Mouse (Mus musculus) embryo, embryonic 11.5 days (tissue): ENCODE measurements around the gene Pnpla2.

ENCODE experiments used
- DNase-seq: peaks from one replicate; pipeline ENCODE4 v3.0.0-alpha.2; 2012; ENCODE audit warnings: low read depth, low spot score

The Pnpla2 gene

GRCm38 (mm10) chr7:141447110-141447991, 7.6 kb upstream of the Pnpla2 start, which contains the start of gene Rplp2:
Gene Rplp2 (plus strand): TSS chr7:141447370.
- DNase-seq, result peak; percentile 87

- DNase-seq, result no peak
Observed at GRCm38 (mm10) chr7:141451928-141452327, 3.1 kb upstream of the Pnpla2 start.

- no peak for DNase-seq
Observed at GRCm38 (mm10) chr7:141453636-141454035, 1.4 kb upstream of the Pnpla2 start.

- DNase-seq, result no peak
Observed at GRCm38 (mm10) chr7:141455610-141456314, 764 bp downstream of the Pnpla2 start.

DNA sequence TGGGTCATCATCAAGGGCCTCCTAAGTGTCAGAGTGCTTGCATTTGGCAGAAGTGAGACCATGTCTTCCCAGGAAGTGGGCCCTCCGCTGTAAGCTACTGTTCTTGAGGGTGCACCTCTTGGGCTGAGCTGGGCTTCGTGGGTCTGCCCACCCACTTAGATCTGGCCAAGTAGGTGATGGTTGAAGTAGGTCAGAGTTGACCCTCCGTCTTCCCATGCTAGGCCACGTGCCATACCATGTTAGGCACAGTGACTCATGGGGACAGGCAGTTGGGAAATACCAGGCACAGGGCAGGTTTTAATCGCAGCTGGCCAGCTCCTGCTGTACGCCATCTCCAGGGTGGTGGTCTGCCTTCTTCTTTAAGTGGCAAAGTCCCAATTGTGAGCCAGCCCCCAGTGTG, 1.7 kb downstream of the Pnpla2 start:
- DNase-seq, result no peak

DNA sequence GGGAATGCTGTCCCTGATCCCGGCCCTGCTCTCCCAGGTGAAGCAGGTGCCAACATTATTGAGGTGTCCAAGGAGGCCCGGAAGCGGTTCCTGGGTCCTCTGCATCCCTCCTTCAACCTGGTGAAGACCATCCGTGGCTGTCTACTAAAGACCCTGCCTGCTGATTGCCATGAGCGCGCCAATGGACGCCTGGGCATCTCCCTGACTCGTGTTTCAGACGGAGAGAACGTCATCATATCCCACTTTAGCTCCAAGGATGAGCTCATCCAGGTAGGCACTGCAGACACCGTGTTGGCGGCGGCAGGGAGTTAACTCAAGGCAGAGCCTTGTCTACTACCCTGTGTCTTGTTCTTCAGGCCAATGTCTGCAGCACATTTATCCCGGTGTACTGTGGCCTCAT, 2.2 kb downstream of the Pnpla2 start:
- DNase-seq, result no peak

GRCm38 (mm10) chr7:141457986-141458660, 3.1 kb downstream of the Pnpla2 start:
- no peak for DNase-seq

DNA sequence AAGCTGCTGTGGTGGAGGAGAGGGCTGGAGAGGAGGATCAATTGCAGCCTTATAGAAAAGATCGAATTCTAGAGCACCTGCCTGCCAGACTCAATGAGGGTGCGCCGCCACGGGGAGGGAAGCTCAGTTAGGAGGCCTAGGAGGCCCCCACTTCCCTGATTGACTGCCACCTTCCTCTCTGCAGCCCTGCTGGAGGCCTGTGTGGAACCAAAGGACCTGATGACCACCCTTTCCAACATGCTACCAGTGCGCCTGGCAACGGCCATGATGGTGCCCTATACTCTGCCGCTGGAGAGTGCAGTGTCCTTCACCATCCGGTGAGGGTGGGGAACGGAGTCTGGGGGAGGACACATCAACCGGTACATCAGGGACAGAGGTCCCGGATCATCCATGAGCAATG, 3.7 kb downstream of the Pnpla2 start:
- no peak for DNase-seq

DNA sequence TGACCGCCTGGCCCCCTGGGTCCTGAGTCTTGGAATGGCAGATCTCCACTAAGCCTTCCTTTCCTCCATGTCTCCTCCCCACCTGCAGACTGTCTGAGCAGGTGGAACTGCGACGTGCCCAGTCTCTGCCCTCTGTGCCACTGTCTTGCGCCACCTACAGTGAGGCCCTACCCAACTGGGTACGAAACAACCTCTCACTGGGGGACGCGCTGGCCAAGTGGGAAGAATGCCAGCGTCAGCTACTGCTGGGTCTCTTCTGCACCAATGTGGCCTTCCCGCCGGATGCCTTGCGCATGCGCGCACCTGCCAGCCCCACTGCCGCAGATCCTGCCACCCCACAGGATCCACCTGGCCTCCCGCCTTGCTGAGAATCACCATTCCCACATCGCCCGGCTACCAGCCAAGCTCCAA, 4.3 kb downstream of the Pnpla2 start:
- DNase-seq, result no peak

DNA sequence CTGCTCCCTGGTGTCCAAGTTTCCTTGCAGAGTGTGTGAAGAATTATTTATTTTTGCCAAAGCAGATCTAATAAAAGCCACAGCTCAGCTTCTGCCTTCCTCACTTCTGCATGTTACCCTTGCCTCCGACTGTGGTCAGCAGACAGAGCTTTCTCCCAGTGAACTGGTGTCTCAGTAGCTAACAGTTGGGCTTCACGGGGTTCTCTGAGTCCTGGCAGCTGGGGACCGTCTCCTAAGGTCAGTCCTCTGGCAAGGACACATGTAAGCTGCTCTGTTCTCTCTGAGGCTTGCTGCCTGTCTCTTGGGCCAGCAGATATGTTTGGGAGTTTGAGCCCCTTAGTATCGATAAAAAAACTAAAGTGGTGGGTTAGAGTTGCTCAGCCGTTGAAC, 5.0 kb downstream of the Pnpla2 start:
- DNase-seq, result no peak

DNA sequence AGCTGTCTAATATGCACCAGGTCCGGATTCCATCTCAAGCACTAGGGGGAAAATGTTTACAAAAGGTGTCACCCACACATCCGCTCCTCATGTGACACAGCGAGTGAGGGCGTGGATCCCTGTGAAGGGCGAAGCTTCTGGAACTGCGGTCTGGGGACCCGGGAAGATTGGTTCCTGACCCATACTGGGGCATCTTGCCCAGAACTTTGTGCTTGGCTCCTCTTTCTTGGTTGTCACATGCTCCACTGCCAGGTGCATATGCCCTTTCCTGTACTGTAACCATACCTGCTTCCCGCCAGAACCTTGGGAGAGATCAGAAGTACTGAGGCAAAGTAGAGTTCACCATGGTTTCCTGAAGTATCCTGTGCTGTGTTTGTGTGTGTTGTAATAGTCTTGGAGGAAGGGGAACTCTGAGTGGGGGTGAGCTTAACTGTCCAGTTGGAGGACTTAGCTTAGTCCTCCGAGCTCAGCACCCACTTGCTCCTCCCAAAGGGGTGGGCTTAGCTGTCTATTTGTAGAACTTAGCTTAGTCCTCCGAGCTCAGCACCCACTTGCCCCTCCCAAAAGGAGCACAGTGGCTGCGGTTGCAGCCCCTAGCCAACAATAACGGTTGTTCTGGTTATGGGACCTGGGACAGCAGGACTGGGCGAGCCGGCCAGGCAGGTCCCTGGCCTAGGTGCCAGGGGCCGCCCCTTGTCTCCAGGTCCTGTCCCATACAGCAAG, 5.6 kb downstream of the Pnpla2 start, which contains the start of gene Cracr2b:
Gene Cracr2b, plus strand, starts transcription at position 704 of the 723 bp plus-strand sequence.
- no peak for DNase-seq

GRCm38 (mm10) chr7:141461521-141462332, 6.7 kb downstream of the Pnpla2 start:
- no peak for DNase-seq

DNA sequence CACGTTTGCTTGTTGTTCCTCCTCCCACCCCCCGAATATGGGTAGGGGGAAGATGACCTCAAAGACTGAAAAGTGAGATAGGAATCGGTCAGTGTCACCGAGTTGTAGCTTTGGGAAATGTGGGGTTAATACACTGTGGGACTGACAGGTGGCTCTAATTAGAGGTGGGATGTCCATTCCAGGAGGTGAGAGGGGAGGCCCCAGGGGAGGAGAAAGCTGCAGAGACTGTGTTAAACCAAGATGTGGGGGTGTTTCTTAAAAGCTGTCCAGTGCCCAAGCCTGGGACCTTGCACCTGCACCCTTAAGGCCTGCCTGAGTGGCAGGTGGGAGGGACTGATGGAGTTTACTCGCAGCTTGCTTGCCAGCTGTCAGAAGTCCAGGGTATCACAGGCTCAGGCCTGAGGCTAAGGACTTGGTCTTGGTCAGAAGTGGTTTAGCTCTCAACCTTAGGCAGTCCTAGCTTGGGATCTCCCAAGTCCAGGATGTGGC, 7.4 kb downstream of the Pnpla2 start:
- no peak for DNase-seq

GRCm38 (mm10) chr7:141463824-141464602, 9.0 kb downstream of the Pnpla2 start:
- no peak for DNase-seq

GRCm38 (mm10) chr7:141464603-141465201, 9.7 kb downstream of the Pnpla2 start:
- DNase-seq, result no peak

GRCm38 (mm10) chr7:141465388-141466044, 10.5 kb downstream of the Pnpla2 start:
- DNase-seq, result no peak

DNA sequence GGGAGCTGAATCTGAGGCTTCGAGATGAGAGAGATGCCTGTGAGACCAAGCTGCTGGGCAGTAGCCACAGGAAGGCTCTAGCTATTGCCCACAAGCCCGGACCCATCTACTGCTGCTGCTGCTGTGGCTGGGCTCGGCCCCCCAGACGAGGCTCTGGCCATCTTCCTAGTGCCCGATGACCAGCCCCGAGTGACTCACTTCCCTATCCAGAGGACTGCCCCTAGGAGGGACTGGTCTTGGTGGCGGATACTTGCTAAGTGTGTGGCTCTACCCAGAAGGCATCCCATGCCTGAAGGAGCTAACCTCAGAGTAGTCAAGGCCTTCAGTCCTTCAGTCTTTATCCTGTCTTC, 11.0 kb downstream of the Pnpla2 start:
- no peak for DNase-seq

DNA sequence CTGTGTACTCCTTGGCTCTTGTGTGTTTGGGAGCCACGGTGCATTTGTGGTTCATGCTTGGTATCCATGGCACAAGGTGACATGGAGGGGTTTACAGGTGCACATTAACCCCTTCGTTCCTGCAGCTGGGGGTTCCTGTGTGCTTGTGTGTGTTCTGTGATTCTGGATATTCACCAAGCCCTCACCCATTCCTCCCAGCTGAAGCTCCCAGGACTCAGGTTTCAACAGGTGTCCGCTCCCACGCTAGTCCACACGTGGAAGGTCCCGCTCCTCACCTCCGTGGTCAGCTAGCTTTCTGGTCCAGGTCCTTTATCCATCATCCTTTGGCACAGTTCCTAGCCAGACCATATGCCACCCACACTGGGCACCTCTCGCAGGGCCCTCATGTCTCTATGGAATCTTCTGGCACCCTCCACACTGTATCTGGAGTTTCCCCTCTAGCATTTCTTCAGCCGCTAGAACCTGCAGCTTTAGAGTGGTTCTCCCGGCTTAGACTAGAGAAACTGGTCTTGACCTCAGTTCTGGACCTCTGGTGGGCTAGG, 11.7 kb downstream of the Pnpla2 start:
- no peak for DNase-seq
